Mouse (Mus musculus) neural tube, embryonic 11.5 days (tissue): Measurements from ENCODE around the gene Minpp1. TPM values are rescaled to one million over a fixed set of nuclear protein-coding genes. Genes with fewer than 3 reads are reported as not detected.
"Not testable (repeated sequence)": the region's sequence is repeated elsewhere in the genome, so short reads cannot be mapped to it uniquely, and the experiment has no call there.

ENCODE experiments used
- ATAC-seq: fragments of 200-750 bp; cut with Nextera tagmentation; 2 replicates; pipeline ENCODE4 v1.8.0; 2017; ENCODE audit warnings: moderate number of reproducible peaks, mild to moderate bottlenecking, moderate TSS enrichment, moderate library complexity; ENCODE audit not compliant: insufficient read depth, low FRiP score, low TSS enrichment
- DNase-seq: peaks from one replicate; pipeline ENCODE4 v3.0.0-alpha.2; 2015; ENCODE audit warnings: low spot score
- H3K27ac ChIP-seq: fragments of 300-500 bp; sonication (generic); 2 replicates; pipeline ENCODE4 v1.5.1; 2014; ENCODE audit warnings: low read depth, mild to moderate bottlenecking, low read length
- H3K27me3 ChIP-seq: fragments of 300-500 bp; sonication (generic); 2 replicates; pipeline ENCODE4 v1.6.1; 2014; ENCODE audit warnings: mild to moderate bottlenecking, low read length, mixed read lengths; ENCODE audit not compliant: control insufficient read depth, insufficient read depth
- H3K36me3 ChIP-seq: fragments of 300-500 bp; sonication (generic); 2 replicates; pipeline ENCODE4 v1.6.1; 2014; ENCODE audit warnings: mild to moderate bottlenecking, low read length, moderate library complexity, mixed read lengths; ENCODE audit not compliant: control insufficient read depth, insufficient read depth
- H3K4me1 ChIP-seq: fragments of 300-500 bp; sonication (generic); 2 replicates; pipeline ENCODE4 v1.6.1; 2014; ENCODE audit warnings: low read length, mixed read lengths; ENCODE audit not compliant: control insufficient read depth, insufficient read depth
- H3K4me2 ChIP-seq: fragments of 300-500 bp; sonication (generic); 2 replicates; pipeline ENCODE4 v1.6.1; 2014; ENCODE audit warnings: low read depth, mild to moderate bottlenecking, moderate library complexity
- H3K4me3 ChIP-seq: fragments of 300-500 bp; sonication (generic); 2 replicates; pipeline ENCODE4 v1.5.1; 2014; ENCODE audit warnings: low read depth, low read length
- H3K9ac ChIP-seq: fragments of 300-500 bp; sonication (generic); 2 replicates; pipeline ENCODE4 v1.6.1; 2014; ENCODE audit warnings: mild to moderate bottlenecking, low read length
- H3K9me3 ChIP-seq: fragments of 300-500 bp; sonication (generic); 2 replicates; pipeline ENCODE4 v1.6.1; 2016; ENCODE audit warnings: low read length; ENCODE audit not compliant: control insufficient read depth
- WGBS: fragments of 180-500 bp; shearing (Covaris S2); extraction: QIAGEN DNeasy Blood & Tissue Kit; methylation state at CpG from one replicate; pipeline ENCODE4 v1.1.7; 2014; 5-methylcytosine and 5-hydroxymethylcytosine counted together
- polyA plus RNA-seq: library from polyadenylated mRNA; unstranded; fragments of >200 nt; fragmentation: Nextera tagmentation; extraction: Ambion mirVana; gene quantifications from 2 replicates; pipeline ENCODE4 v1.2.1, GENCODE M21; 2014

Gene Minpp1
- polyA plus RNA-seq, 1 experiment from 2014 or later = 71.1 TPM

DNA sequence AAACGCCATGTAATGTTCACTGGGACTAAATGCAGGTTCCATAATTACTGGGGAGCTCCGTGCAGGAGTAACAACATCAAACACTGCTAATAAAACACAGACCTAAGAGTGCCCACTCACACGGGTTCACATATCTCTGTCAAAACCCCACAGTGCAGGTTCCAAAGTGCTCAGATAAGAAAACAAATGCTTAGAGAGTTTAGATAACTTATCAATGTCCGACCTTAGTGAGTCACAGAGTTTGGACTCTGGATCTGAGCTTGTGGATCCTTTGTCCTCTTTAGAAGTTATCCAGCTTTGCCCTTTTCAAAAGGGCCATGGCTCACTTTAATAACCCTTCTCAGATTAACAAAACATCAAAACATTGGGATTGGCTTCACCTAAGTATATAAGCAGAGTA, 4.1 kb upstream of the Minpp1 start:
- Histone ChIP-seq H3K27ac (no peak overlapping the region), H3K9me3 (no peaks in the 10 kb centered on the region), H3K27me3 (no peaks in the 10 kb centered on the region), H3K4me2 (no peak overlapping the region), H3K4me1 (0 out of 2 replicates have a peak, but pooled peaks cover 3% of the 10 kb centered on the region), H3K4me3 (no peak overlapping the region), H3K9ac (no peak overlapping the region), H3K36me3 (no peaks in the 10 kb centered on the region)
- 77% methylated on average over 4 of the region's 4 CpGs for WGBS
- DNase-seq (no peak), ATAC-seq (no peak)

DNA sequence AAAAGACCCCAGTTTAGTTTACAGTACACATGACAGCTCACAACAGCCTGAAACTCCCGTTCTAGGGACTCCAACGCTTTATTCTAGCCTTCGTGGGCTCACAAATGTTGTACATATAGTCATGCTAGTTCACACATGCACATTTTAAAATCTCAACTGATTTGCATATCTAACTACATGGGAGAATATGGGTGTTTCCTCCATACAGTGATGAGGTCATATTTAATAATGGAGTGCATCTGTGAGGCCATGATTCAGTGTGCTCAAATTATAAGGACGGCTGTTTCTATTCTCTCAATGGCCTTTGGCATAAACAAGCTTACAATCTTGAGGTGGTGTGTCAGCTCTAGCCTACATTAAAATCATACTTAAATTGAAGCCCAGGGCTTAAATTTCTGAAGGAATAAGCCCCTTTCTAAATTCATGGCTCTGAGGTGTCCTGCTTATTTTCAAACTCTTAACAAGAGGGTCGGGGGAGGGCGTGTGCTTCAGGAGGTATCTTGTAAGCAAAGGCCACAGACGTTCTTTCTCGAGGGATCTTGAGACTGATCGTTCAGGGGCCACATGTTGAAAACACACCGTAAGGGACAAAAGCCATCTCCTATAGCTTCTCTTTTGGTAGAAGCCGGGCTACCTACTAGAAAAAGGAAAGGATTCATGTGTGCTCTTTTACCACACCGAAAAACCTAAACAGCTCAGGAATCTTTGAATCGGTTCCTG, 468 bp upstream of the Minpp1 start:
- H3K4me1 ChIP-seq = peaks cover 10% of the 10 kb centered on the region; the same call in 1 of the 2 replicates
- no peaks in the 10 kb centered on the region for H3K36me3 ChIP-seq
- peak overlapping the region; percentile 72 for H3K27ac ChIP-seq
- WGBS = 18% methylated on average over 13 of the region's 13 CpGs
- no peaks in the 10 kb centered on the region for H3K27me3 ChIP-seq
- no peak for DNase-seq
- peak overlapping the region; percentile 73 for H3K4me3 ChIP-seq
- ATAC-seq = peak; percentile 5
- H3K4me2 ChIP-seq = peak overlapping the region; percentile 77
- H3K9me3 ChIP-seq = no peaks in the 10 kb centered on the region
- H3K9ac ChIP-seq = peak overlapping the region; percentile 79

DNA sequence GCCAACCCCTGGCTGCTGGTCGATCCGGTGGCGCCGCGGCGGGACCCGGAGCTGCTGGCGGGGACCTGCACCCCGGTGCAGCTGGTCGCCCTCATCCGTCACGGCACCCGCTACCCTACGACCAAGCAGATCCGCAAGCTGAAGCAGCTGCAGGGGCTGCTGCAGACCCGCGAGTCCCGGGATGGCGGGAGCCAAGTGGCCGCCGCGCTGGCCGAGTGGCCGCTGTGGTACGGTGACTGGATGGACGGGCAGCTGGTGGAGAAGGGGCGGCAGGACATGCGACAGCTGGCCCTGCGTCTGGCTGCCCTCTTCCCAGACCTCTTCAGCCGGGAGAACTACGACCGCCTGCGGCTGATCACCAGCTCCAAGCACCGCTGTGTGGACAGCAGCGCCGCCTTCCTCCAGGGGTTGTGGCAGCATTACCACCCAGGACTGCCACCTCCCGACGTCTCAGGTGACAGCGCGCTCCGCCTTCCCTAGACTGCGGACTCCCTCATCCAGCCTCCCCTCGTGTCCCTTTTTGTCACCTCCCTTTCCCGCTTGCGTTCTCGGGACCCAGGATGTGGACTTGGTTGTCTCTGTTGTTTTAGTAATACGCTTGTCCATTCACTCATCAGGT, 646 bp downstream of the Minpp1 start:
- peak; percentile 67 for DNase-seq
- H3K36me3 ChIP-seq, H3K27me3 ChIP-seq, H3K9me3 ChIP-seq, H3K4me1 ChIP-seq: not testable (repeated sequence)
- under 1% methylated on average over 32 of the region's 47 CpGs for WGBS
- peak overlapping the region; percentile 72 for H3K27ac ChIP-seq
- peak; percentile 86 for ATAC-seq
- peak overlapping the region; percentile 77 for H3K4me2 ChIP-seq
- H3K9ac ChIP-seq = peak overlapping the region; percentile 79
- H3K4me3 ChIP-seq = peak overlapping the region; percentile 73

DNA sequence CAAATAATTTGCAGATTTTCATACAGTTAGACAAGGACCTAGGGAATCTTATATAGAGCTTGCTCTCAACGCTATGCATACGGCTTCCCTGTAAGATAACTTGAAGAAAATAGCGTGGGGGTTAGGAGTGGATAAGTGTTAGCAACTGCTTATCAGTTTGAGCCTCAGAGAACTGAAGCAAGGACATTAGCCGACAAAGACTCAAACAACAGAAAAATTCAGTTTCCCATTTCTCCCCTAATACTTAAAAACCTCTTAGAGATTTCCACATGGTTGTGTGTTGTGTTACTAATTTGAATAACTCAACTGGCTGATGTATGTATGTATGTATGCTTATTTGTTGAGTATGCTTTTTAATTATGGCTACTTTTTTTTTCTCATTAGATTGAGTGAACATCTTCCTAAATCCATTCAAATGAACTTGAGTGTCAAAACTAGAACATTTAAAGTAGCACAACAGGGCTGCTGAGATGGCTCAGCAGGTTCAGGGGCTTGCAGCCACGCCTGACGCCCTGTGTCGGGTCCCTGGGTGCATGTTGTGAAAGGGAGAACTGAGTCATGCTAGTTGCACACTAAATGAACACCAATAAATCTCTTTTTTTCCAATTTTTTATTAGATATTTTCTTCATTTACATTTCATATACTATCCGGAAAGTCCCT, 2.2 kb downstream of the Minpp1 start:
- Histone ChIP-seq H3K27ac (no peak overlapping the region), H3K36me3 (no peaks in the 10 kb centered on the region), H3K9me3 (no peaks in the 10 kb centered on the region), H3K4me3 (no peak overlapping the region; the same call in 1 of the 2 replicates), H3K4me2 (no peak overlapping the region), H3K9ac (no peak overlapping the region), H3K4me1 (peaks cover 10% of the 10 kb centered on the region; the same call in 1 of the 2 replicates), H3K27me3 (no peaks in the 10 kb centered on the region)
- DNase-seq (no peak), ATAC-seq (no peak)
- WGBS = 92% methylated on average over 8 of the region's 8 CpGs

DNA sequence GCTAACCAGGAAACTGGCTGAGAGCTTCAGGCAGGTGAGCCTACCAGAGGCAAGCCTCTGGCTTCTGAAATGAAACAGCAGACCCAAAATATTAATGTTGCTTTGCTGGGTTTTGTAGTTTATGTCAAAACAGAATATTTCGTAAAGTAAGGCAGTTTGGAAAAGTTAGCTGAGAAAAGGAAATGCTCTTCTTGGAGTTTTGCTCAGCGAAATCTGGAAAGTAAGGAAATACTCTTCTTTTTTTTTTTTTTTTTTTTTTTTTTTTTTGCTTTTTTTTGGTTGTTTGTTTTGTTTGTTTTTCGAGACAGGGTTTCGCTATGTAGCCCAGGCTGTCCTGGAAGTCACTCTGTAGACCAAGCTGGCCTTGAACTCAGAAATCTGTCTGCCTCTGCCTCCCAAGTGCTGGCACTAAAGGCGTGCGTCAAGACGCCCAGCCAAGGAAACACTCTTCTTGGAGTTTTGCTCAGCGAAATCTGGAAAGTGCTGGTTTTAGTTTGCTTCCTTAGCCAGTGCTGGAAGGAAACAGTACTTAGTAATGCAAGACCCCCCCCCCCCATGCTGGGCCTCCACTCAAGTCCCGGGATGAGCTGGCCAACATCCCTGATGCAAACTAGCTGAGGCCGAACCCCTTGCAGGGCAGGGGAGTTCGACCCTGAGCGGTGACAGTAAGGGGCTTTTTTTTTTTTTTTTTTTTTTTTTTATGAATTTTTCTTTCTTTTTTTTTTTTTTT, 3.8 kb downstream of the Minpp1 start:
- DNase-seq (no peak), ATAC-seq (no peak)
- peaks cover 10% of the 10 kb centered on the region; the same call in 1 of the 2 replicates for H3K4me1 ChIP-seq
- H3K36me3 ChIP-seq = no peaks in the 10 kb centered on the region
- H3K27ac ChIP-seq = no peak overlapping the region
- no peak overlapping the region for H3K4me2 ChIP-seq
- 87% methylated on average over 12 of the region's 12 CpGs for whole genome bisulfite sequencing
- H3K27me3 ChIP-seq = no peaks in the 10 kb centered on the region
- no peaks in the 10 kb centered on the region for H3K9me3 ChIP-seq
- no peak overlapping the region for H3K4me3 ChIP-seq
- no peak overlapping the region for H3K9ac ChIP-seq

DNA sequence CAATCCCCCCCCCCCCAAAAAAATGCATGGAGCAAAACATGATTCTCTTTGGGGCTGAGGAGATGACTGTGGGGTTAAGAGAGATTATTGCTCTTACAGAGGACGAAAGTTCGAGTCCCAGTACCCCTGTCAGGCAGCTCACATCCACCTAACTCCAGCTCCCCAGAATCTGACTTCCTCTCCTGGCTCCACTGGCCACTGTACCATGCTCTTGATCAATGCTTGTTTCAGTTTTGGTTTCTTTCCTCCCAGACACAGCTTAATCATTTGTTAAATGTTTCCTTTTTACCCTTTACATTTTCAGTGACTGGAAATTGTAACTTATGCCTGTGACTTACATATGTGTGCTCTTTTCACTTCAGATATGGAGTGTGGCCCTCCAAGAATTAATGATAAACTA, 5.4 kb downstream of the Minpp1 start:
- 84% methylated on average over 2 of the region's 2 CpGs for WGBS
- H3K36me3 ChIP-seq = no peaks in the 10 kb centered on the region
- ATAC-seq = no peak
- no peak for DNase-seq
- H3K4me1 ChIP-seq = peaks cover 7% of the 10 kb centered on the region; the same call in 1 of the 2 replicates
- H3K9ac ChIP-seq = no peak overlapping the region
- H3K4me2 ChIP-seq = no peak overlapping the region
- H3K4me3 ChIP-seq = no peak overlapping the region
- no peaks in the 10 kb centered on the region for H3K27me3 ChIP-seq
- no peak overlapping the region for H3K27ac ChIP-seq
- H3K9me3 ChIP-seq = no peaks in the 10 kb centered on the region

DNA sequence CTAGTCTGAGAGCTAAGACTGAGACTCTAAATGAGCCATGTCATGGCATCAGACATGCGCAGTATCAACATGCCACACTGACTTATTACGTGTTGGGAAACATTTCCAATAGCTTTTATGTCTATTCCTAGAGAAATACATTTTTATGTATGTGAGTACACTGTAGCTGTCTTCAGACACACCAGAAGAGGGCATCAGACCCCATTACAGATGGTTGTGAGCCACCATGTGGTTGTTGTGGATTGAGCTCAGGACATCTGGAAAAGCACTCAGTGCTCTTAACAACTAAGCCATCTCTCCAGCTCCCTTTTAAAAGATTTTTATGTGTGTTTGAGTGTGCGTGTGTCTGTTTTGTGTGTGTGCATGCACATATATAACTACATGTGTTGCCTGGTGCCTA, 6.8 kb downstream of the Minpp1 start:
- H3K27me3 ChIP-seq = no peaks in the 10 kb centered on the region
- peaks cover 2% of the 10 kb centered on the region; the same call in 1 of the 2 replicates for H3K36me3 ChIP-seq
- H3K4me3 ChIP-seq = no peak overlapping the region

DNA sequence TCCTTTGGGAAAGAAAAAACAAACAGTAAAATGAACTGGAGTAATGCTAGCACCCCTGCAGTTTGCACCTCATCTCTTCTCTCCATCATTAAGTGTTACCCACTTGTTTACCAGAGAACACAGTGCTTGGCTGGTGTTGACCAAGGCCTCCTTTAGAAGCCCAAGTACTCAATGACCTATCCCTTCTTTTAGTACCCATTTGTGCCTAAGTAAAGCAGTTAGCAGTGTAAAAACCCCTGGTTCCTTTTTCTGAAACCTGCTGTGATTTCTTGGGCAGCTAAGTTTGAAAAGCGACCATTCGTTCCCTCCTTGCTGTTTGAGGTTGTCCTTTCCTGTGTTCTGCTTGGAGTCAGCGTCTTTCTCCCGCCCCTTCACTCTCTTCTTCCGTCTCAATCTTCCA, 7.4 kb downstream of the Minpp1 start:
- Histone ChIP-seq H3K27ac (no peak overlapping the region), H3K36me3 (peaks cover 2% of the 10 kb centered on the region; the same call in 1 of the 2 replicates), H3K27me3 (no peaks in the 10 kb centered on the region), H3K9me3 (no peaks in the 10 kb centered on the region), H3K4me2 (no peak overlapping the region), H3K4me1 (no peaks in the 10 kb centered on the region), H3K9ac (no peak overlapping the region), H3K4me3 (no peak overlapping the region)
- DNase-seq = no peak
- no peak for ATAC-seq
- WGBS = 89% methylated on average over 5 of the region's 5 CpGs

More for the DNA sequence above, 6.8 kb downstream of the Minpp1 start:
- no peak overlapping the region for H3K9ac ChIP-seq
- ATAC-seq = no peak
- H3K4me1 ChIP-seq = 0 out of 2 replicates have a peak, but pooled peaks cover 1% of the 10 kb centered on the region
- no peak overlapping the region for H3K27ac ChIP-seq
- 89% methylated on average over 3 of the region's 3 CpGs for WGBS
- H3K9me3 ChIP-seq = no peaks in the 10 kb centered on the region
- no peak overlapping the region for H3K4me2 ChIP-seq
- DNase-seq = no peak
